Mouse (Mus musculus): ENCODE data around the gene Gpx4.

DNA sequence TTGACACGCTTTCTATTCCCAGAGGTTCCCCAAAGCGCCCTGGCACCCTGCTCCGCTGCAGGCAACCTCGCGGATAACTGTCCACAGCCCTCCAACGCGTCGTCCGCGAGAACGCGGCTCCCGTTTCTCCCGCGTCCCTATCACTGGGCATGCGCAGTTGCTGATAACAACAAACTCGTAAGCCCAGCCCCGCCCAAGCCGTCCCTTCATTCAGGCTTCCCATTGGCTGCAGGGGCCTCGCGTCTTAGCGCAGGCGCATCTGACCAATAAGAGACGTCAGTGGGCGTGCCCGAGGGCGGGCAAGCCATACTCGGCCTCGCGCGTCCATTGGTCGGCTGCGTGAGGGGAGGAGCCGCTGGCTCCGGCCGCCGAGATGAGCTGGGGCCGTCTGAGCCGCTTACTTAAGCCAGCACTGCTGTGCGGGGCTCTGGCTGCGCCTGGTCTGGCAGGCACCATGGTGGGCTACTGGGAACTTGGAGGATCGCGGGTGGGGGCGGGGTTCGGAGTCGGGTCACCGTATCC, 6.4 kb downstream of the Gpx4 start:
- peak; percentile 94 for TF ChIP-seq POLR2A (IDR thresholded peaks at IDR 0.05; ENCODE audit: low read depth, low read length)
- no peak for TF ChIP-seq CTCF (IDR thresholded peaks at IDR 0.05; ENCODE audit: borderline replicate concordance, insufficient read depth, low read length)
